Mouse (Mus musculus) large intestine, adult 2 months (tissue): Measurements from ENCODE around the gene Olfr1160. TPM values are rescaled to one million over a fixed set of nuclear protein-coding genes. Genes with fewer than 3 reads are reported as not detected.
"Not testable (repeated sequence)": the region's sequence is repeated elsewhere in the genome, so short reads cannot be mapped to it uniquely, and the experiment has no call there.

Experiments
- DNase-seq: peaks from one replicate; pipeline ENCODE4 v3.0.0-alpha.2; 2012; ENCODE audit warnings: low read depth, low spot score
- WGBS: fragments of 180-500 bp; shearing (Covaris S2); methylation state at CpG from one replicate; pipeline ENCODE4 v1.1.7; 2018; 5-methylcytosine and 5-hydroxymethylcytosine counted together
- polyA plus RNA-seq: library from polyadenylated mRNA; depleted of rRNA; stranded (reverse); fragments of >200 nt; gene quantifications from 2 replicates; pipeline ENCODE4 v1.2.3, GENCODE M21; 2012; rRNA removed

Gene Olfr1160
- not detected in 2 replicates for polyA plus RNA-seq

DNA sequence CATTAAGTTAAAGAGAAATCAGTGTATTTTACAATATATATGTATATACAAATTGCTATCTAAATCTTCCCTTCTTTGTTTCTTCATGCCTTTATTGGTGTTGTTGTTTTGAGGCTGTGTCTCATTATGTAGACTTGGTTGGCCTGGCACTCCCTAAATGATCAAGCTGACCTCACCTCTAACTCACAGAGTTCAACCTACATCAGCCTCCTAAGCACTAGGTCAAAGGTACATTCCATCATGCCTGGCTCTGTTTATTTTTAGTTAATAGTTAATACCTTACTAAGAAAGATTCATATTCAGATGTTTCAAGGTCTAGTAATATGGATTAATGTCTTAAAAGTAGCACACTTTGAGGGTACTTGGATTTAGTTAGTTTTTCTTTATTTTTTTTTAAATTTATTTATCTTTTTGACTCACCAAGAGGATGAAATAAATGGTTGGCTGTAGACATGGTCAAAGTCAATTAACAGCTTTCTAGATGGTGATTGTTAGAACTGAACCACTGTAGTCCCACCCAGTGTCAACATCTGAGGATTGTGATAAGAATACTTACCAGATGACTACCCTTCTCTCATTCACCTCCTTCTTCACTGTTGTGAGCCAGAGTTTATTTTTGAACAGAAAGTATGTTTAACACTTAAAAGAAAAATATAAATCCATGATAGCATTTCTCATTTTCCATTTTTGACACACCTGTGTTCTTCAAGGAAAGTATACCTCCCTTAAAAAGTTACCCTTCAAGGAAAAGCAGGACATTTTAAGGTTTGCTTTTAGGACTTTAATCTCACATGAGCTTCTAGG, at the start of gene Olfr1160:
Gene Olfr1160, minus strand, starts transcription at position 754 of the 804 bp plus-strand sequence.
- DNase-seq: no peak

DNA sequence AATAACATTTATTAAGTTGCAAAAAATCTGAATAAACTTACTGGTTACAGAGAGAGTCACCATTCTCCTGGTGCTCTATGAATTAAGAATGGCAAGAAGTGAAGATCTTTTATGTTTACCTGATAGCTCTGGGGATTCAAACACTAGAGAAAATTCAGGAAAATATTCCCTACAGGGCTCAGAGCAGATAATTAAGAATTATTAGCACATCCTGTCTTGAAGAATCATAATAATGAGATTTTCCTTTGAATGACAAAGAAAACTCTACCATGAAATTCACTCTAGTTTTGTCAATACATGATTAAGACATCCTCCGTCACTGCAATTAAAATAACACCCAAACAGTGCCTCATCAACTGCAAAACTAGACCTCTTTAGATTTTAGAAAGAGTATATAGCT, 43.0 kb upstream of the Olfr1160 start, which contains the start of gene Olfr1162:
Gene Olfr1162, minus strand, starts transcription at position 101 of the 400 bp plus-strand sequence.
- WGBS: 79% methylated on average over 1 of the region's 1 CpGs
- DNase-seq: no peak

GRCm38 (mm10) chr2:88037599-88037998, 29.5 kb upstream of the Olfr1160 start, which contains the start of gene Olfr73:
Gene Olfr73, minus strand, starts transcription at chr2:88037699.
- DNase-seq: no peak

DNA sequence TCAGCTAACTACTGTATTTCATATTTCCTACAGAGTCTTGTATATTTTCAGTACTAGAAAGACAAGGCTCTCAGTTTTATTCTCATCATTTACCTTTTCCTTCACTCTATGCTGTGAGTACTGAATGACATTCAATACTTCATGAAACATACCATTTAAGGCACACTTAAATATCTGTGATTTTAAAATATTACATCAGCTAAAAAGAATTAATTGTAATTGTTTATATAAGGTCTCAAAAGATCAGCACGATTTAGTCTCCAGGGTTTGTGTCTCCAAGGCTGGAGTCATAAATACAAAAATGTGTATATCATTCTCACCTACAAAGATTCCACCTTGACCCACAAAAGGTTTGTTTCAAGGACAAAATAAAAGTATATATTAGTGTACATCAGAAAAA, 14.4 kb upstream of the Olfr1160 start, which contains the start of gene Olfr1161:
Gene Olfr1161, plus strand, starts transcription at position 301 of the 400 bp plus-strand sequence.
- WGBS: 67% methylated on average over 1 of the region's 1 CpGs

GRCm38 (mm10) chr2:87989813-87990212, 18.3 kb downstream of the Olfr1160 start, which contains the start of gene Olfr1158:
Gene Olfr1158, plus strand, starts transcription at chr2:87990113.
- no peak for DNase-seq

More for the DNA sequence above, 14.4 kb upstream of the Olfr1160 start, which contains the start of gene Olfr1161:
- DNase-seq: not testable (repeated sequence)

DNA sequence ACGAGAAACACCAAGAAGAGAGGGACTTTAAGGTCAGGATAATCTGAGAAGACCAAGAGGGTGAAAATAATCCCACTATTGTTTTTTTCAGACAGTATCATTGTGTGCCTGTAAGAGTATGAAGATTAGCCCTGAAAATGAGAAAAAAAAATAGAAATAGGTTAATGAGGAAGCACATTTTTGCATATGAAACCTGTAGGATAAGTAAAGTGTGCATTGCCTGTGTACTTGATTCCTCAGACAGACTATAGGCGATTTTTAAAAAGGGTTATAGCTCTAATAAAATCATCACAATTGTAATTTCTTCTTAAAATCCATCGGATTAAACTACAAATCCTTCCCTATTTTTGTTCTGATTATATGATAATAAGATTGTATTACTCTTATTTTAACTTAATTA, 33.5 kb downstream of the Olfr1160 start, which contains the start of gene Olfr74:
Gene Olfr74, minus strand, starts transcription at position 101 of the 400 bp plus-strand sequence.
- 69% methylated on average over 3 of the region's 3 CpGs for WGBS
- no peak for DNase-seq

DNA sequence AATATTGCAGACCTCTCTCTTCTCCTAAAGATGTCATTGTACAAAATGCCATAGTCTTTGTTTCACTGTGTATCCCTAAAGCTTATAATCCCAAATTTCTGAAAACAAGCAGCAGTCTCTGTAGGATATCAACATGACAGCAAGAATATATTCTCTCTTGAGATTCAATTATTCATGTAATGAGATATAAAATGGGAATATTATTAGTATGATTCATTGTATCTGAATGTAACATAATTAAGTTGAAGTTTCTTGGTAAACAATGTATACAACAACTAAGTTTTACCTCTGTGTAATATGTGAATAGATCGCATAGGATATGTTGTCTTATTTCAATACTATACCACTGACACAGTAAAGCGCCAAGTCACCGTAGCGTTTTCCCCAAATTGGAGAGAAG, 39.9 kb downstream of the Olfr1160 start, which contains the start of gene Olfr1157:
Gene Olfr1157, minus strand, starts transcription at position 101 of the 400 bp plus-strand sequence.
- DNase-seq: no peak
- WGBS: 95% methylated on average over 4 of the region's 4 CpGs

- no peak for DNase-seq
These were observed 55.1 kb downstream of the Olfr1160 start, which contains the start of gene Olfr1156 for GRCm38 (mm10) chr2:87953000-87953399. Gene Olfr1156, minus strand, starts transcription at chr2:87953100.

Other genes starting within 250 kb of the Olfr1160 start
- not detected in 2 replicates for gene Olfr152, start 228.8 kb downstream of the Olfr1160 start, polyA plus RNA-seq
- gene Olfr1143, start 207.7 kb downstream of the Olfr1160 start, polyA plus RNA-seq: not detected in 2 replicates
- gene Olfr1145, start 198.4 kb downstream of the Olfr1160 start, polyA plus RNA-seq: not detected in 2 replicates
- not detected in 2 replicates for gene Olfr1148, start 177.7 kb downstream of the Olfr1160 start, polyA plus RNA-seq
- gene Olfr1150-ps1, start 164.3 kb downstream of the Olfr1160 start, polyA plus RNA-seq: not detected in 2 replicates
- gene Olfr1151, start 152.4 kb downstream of the Olfr1160 start, polyA plus RNA-seq: not detected in 2 replicates
- gene Olfr1152, start 141.8 kb downstream of the Olfr1160 start, polyA plus RNA-seq: not detected in 2 replicates
- not detected in 2 replicates for gene Olfr1153, start 113.3 kb downstream of the Olfr1160 start, polyA plus RNA-seq
- not detected in 2 replicates for gene Olfr1154, start 103.1 kb downstream of the Olfr1160 start, polyA plus RNA-seq
- gene Olfr1155, start 63.1 kb downstream of the Olfr1160 start, polyA plus RNA-seq: not detected in 2 replicates
- gene Olfr1156, start 55.2 kb downstream of the Olfr1160 start, polyA plus RNA-seq: not detected in 2 replicates
- not detected in 2 replicates for gene Olfr1157, start 40.0 kb downstream of the Olfr1160 start, polyA plus RNA-seq
- gene Olfr74, start 33.6 kb downstream of the Olfr1160 start, polyA plus RNA-seq: not detected in 2 replicates
- not detected in 2 replicates for gene Olfr1158, start 18.2 kb downstream of the Olfr1160 start, polyA plus RNA-seq
- not detected in 2 replicates for gene Olfr1161, start 14.5 kb upstream of the Olfr1160 start, polyA plus RNA-seq
- not detected in 2 replicates for gene Olfr73, start 29.4 kb upstream of the Olfr1160 start, polyA plus RNA-seq
- gene Olfr1162, start 42.9 kb upstream of the Olfr1160 start, polyA plus RNA-seq: not detected in 2 replicates
- not detected in 2 replicates for gene Olfr1163, start 63.6 kb upstream of the Olfr1160 start, polyA plus RNA-seq
- gene Olfr1164, start 85.7 kb upstream of the Olfr1160 start, polyA plus RNA-seq: not detected in 2 replicates
- not detected in 2 replicates for gene Olfr1166, start 120.0 kb upstream of the Olfr1160 start, polyA plus RNA-seq
- gene Olfr1167, start 146.9 kb upstream of the Olfr1160 start, polyA plus RNA-seq: not detected in 2 replicates
- not detected in 2 replicates for gene Olfr1168, start 173.6 kb upstream of the Olfr1160 start, polyA plus RNA-seq
- not detected in 2 replicates for gene Olfr1170, start 220.1 kb upstream of the Olfr1160 start, polyA plus RNA-seq